In genomic region chr8:47380075-47380474, GRCm38 (mm10) we compare ENCODE assay signal across 12 mouse cellular contexts.
A peak's percentile ranks its signal among the peaks of the same experiment; 100 is the strongest.
DNase-seq lines count a peak whose midpoint lies in the region; ATAC-seq and TF ChIP-seq lines count a peak whose summit lies in the region.
"Had no signal": no experiment of that assay in that cellular context is flagged by ENCODE, and none has a peak within 500 bp of the region (broad histone marks: within the 10 kb centered on the region; RNA-seq: fewer than 3 reads in every experiment).

No protein-coding gene starts in this region.

- H3K36me3 ChIP-seq in heart, embryonic 12.5 days: no peaks in the 10 kb centered on the region
- 0 out of 2 replicates have a peak, but pooled peaks cover 4% of the 10 kb centered on the region for H3K36me3 ChIP-seq in kidney, embryonic 16.5 days (ENCODE audit: insufficient read depth, low read length)
- no peaks in the 10 kb centered on the region for H3K36me3 ChIP-seq in hindbrain, postnatal 0 days (ENCODE audit: insufficient read depth, low read length)
- no peaks in the 10 kb centered on the region for H3K36me3 ChIP-seq in forebrain, embryonic 15.5 days
- H3K36me3 ChIP-seq: liver, embryonic 15.5 days had no signal

- TF ChIP-seq CTCF in hindbrain, postnatal 0 days (IDR thresholded peaks at IDR 0.05; ENCODE audit: low read depth): no peak

- peak; percentile 21 for DNase-seq in gastrocnemius, postnatal 25 days
- DNase-seq in gastrocnemius, adult 18-20 months (ENCODE audit: low spot score): no peak
- DNase-seq in adrenal gland, postnatal 10 days: peak; percentile 31
- no peak for DNase-seq in hindbrain, postnatal 0 days (ENCODE audit: low spot score)
- no peak for DNase-seq in thymus, postnatal 0 days (ENCODE audit: low spot score)
- DNase-seq: cerebellum, adult 2 months; thymus, postnatal 25 days had no signal

- H3K27me3 ChIP-seq in heart, embryonic 12.5 days (replicated peaks): no peaks in the 10 kb centered on the region
- H3K27me3 ChIP-seq in kidney, embryonic 16.5 days (ENCODE audit: insufficient read depth, low read length): no peaks in the 10 kb centered on the region
- H3K27me3 ChIP-seq in hindbrain, postnatal 0 days (ENCODE audit: insufficient read depth, low read length): no peaks in the 10 kb centered on the region
- no peaks in the 10 kb centered on the region for H3K27me3 ChIP-seq in forebrain, embryonic 15.5 days
- H3K27me3 ChIP-seq: liver, embryonic 15.5 days had no signal

- 0 out of 2 replicates have a peak, but pooled peaks have one; percentile 29 for ATAC-seq in heart, embryonic 12.5 days (ENCODE audit: insufficient number of reproducible peaks, low FRiP score)
- ATAC-seq in kidney, embryonic 16.5 days (ENCODE audit: low FRiP score, low TSS enrichment): no peak
- ATAC-seq in hindbrain, postnatal 0 days: no peak
- no peak for ATAC-seq in forebrain, embryonic 15.5 days (replicated peaks)
- ATAC-seq: CD4-positive, CD25-positive, alpha-beta regulatory T cell, adult 4 months had no signal

- peaks cover 10% of the 10 kb centered on the region; the same call in 1 of the 2 replicates for H3K4me1 ChIP-seq in heart, embryonic 12.5 days (replicated peaks)
- peaks cover 14% of the 10 kb centered on the region; the same call in 1 of the 2 replicates for H3K4me1 ChIP-seq in kidney, embryonic 16.5 days (ENCODE audit: insufficient read depth, low read length)
- 0 out of 2 replicates have a peak, but pooled peaks cover 5% of the 10 kb centered on the region for H3K4me1 ChIP-seq in hindbrain, postnatal 0 days (ENCODE audit: insufficient read depth, low read length)
- H3K4me1 ChIP-seq in forebrain, embryonic 15.5 days: peaks cover 18% of the 10 kb centered on the region
- H3K4me1 ChIP-seq: liver, embryonic 15.5 days had no signal

- H3K4me3 ChIP-seq in heart, embryonic 12.5 days: no peak overlapping the region
- no peak overlapping the region for H3K4me3 ChIP-seq in kidney, embryonic 16.5 days (ENCODE audit: low read length)
- H3K4me3 ChIP-seq in hindbrain, postnatal 0 days (ENCODE audit: low read length): no peak overlapping the region
- H3K4me3 ChIP-seq in forebrain, embryonic 15.5 days: no peak overlapping the region
- H3K4me3 ChIP-seq: liver, embryonic 15.5 days had no signal

- H3K27ac ChIP-seq in heart, embryonic 12.5 days (ENCODE audit: poor library complexity, severe bottlenecking): no peak overlapping the region
- H3K27ac ChIP-seq in kidney, embryonic 16.5 days (ENCODE audit: low read length): peak overlapping the region; percentile 31; the same call in 1 of the 2 replicates
- no peak overlapping the region for H3K27ac ChIP-seq in hindbrain, postnatal 0 days
- no peak overlapping the region for H3K27ac ChIP-seq in forebrain, embryonic 15.5 days (replicated peaks)
- H3K27ac ChIP-seq: liver, embryonic 15.5 days had no signal

- no peak overlapping the region for H3K4me2 ChIP-seq in heart, embryonic 12.5 days
- H3K4me2 ChIP-seq in kidney, embryonic 16.5 days (replicated peaks; ENCODE audit: low read depth, low read length): no peak overlapping the region
- H3K4me2 ChIP-seq in hindbrain, postnatal 0 days (ENCODE audit: low read depth, low read length): no peak overlapping the region
- H3K4me2 ChIP-seq in forebrain, embryonic 15.5 days (replicated peaks): no peak overlapping the region
- H3K4me2 ChIP-seq: liver, embryonic 15.5 days had no signal

- 0 out of 2 replicates have a peak, but pooled peaks cover 2% of the 10 kb centered on the region for H3K9me3 ChIP-seq in heart, embryonic 12.5 days (replicated peaks)
- peaks cover 4% of the 10 kb centered on the region; the same call in 1 of the 2 replicates for H3K9me3 ChIP-seq in kidney, embryonic 16.5 days (ENCODE audit: low read length)
- H3K9me3 ChIP-seq in hindbrain, postnatal 0 days (ENCODE audit: low read length): no peaks in the 10 kb centered on the region
- no peaks in the 10 kb centered on the region for H3K9me3 ChIP-seq in forebrain, embryonic 15.5 days
- H3K9me3 ChIP-seq: liver, embryonic 15.5 days had no signal

- no peak overlapping the region for H3K9ac ChIP-seq in heart, embryonic 12.5 days
- H3K9ac ChIP-seq in kidney, embryonic 16.5 days (replicated peaks; ENCODE audit: low read length): no peak overlapping the region
- no peak overlapping the region for H3K9ac ChIP-seq in hindbrain, postnatal 0 days (replicated peaks; ENCODE audit: low read length)
- no peak overlapping the region for H3K9ac ChIP-seq in forebrain, embryonic 15.5 days (replicated peaks)
- H3K9ac ChIP-seq: liver, embryonic 15.5 days had no signal

- WGBS in heart, embryonic 12.5 days: 57% methylated on average over 3 of the region's 3 CpGs
- WGBS in kidney, embryonic 16.5 days: 55% methylated on average over 3 of the region's 3 CpGs
- 59% methylated on average over 3 of the region's 3 CpGs for WGBS in hindbrain, postnatal 0 days
- WGBS in forebrain, embryonic 15.5 days: 53% methylated on average over 3 of the region's 3 CpGs

Comparison
In these comparisons a context has a peak if more than half of its experiments do, and no peak if none do; other contexts are left out.
1. DNase-seq: peak in gastrocnemius, postnatal 25 days (single experiment) and adrenal gland, postnatal 10 days (single experiment); none in gastrocnemius, adult 18-20 months (single experiment), hindbrain, postnatal 0 days (single experiment) and thymus, postnatal 0 days (single experiment).